Mouse (Mus musculus) fat pad, adult 2 months (tissue): ENCODE measurements around the gene Morc2a.

Source experiments
- DNase-seq: peaks from one replicate; pipeline ENCODE4 v3.0.0-alpha.2; 2011; ENCODE audit warnings: low read depth, low spot score; ENCODE audit errors: extremely low read depth

Gene Morc2a

GRCm38 (mm10) chr11:3731469-3731868 is 82.5 kb downstream of the Morc2a start:
- DNase-seq, result no peak

GRCm38 (mm10) chr11:3733933-3734636 is 85.1 kb downstream of the Morc2a start:
- DNase-seq, result no peak

GRCm38 (mm10) chr11:3735715-3736114 is 86.7 kb downstream of the Morc2a start:
- DNase-seq, result no peak

GRCm38 (mm10) chr11:3738778-3739177 is 89.8 kb downstream of the Morc2a start:
- no peak for DNase-seq
